Mouse (Mus musculus) leukemia stem cell, adult 10-12 weeks (primary cell): ENCODE measurements around the gene Ccdc60. TPM values are rescaled to one million over a fixed set of nuclear protein-coding genes. Genes with fewer than 3 reads are reported as not detected.

ENCODE experiments used
- polyA plus RNA-seq: library from polyadenylated mRNA; stranded (reverse); fragments of >175 nt; gene quantifications from 2 replicates; pipeline ENCODE4 v1.2.3, GENCODE M21; 2012; ENCODE audit warnings: low replicate concordance

The Ccdc60 gene
- not detected in 2 replicates for polyA plus RNA-seq

GRCm38 (mm10) chr5:116288849-116289570 is at the start of gene Ccdc60:
Gene Ccdc60 (minus strand): TSS chr5:116288985.

GRCm38 (mm10) chr5:116083081-116083480 is 205.7 kb downstream of the Ccdc60 start, which contains the start of gene Tmem233:
Gene Tmem233 (minus strand): TSS chr5:116083244.

Other genes starting within 250 kb of the Ccdc60 start
- gene Tmem233, start 205.7 kb downstream of the Ccdc60 start, polyA plus RNA-seq: not detected in 2 replicates
- 0.34 TPM in 1 of 2 replicates, not detected in the other for gene Hspb8, start 133.9 kb upstream of the Ccdc60 start, polyA plus RNA-seq